Mouse (Mus musculus) stomach, postnatal 0 days (tissue): ENCODE measurements around the gene Bysl.

Experiments
- CTCF ChIP-seq: IDR thresholded peaks from 2 replicates; pipeline ENCODE4 v1.5.1; 2016; ENCODE audit warnings: antibody characterized with exemption, low read depth, mild to moderate bottlenecking, moderate library complexity
- EP300 ChIP-seq: optimal IDR thresholded peaks from 2 replicates; pipeline ENCODE3; 2016; ENCODE audit warnings: antibody characterized with exemption

- TF ChIP-seq CTCF (no peak), EP300 (no peak)
Observed at GRCm38 (mm10) chr17:47591073-47591472, 20.2 kb downstream of the Bysl start.
